Mouse (Mus musculus): ENCODE data around the gene Prkd1. TPM values are rescaled to one million over a fixed set of nuclear protein-coding genes. Genes with fewer than 3 reads are reported as not detected.

The Prkd1 gene
- total and polyA plus RNA-seq, 3 experiments: 2.6 to 6.6 (median 5.4) TPM

- H3K79me2 ChIP-seq (replicated peaks; ENCODE audit: control insufficient read depth, insufficient read depth, low read length): no peaks in the 10 kb centered on the region
- WGBS: 81% methylated on average over 7 of the region's 7 CpGs
- H3K27ac ChIP-seq: no peak overlapping the region
- TF ChIP-seq POLR2A (IDR thresholded peaks at IDR 0.05; ENCODE audit: insufficient read depth, low read depth, low read length) (no peak), EP300 (IDR thresholded peaks at IDR 0.05; ENCODE audit: insufficient read depth, low read depth, low read length) (no peak), CTCF (IDR thresholded peaks at IDR 0.05) (no peak)
- intact Hi-C loops (cut with DNase I): no loop called here
- no peaks in the 10 kb centered on the region for H3K4me1 ChIP-seq (ENCODE audit: control insufficient read depth, insufficient read depth, low read length)
- no peak overlapping the region for H3K4me3 ChIP-seq
- no peak for DNase-seq
- H3K27me3 ChIP-seq (ENCODE audit: control insufficient read depth, insufficient read depth, low read length): no peaks in the 10 kb centered on the region
- H3K9ac ChIP-seq (ENCODE audit: low read depth, low read length): no peak overlapping the region
- H3K36me3 ChIP-seq (ENCODE audit: control insufficient read depth, insufficient read depth, low read length): peaks cover 3% of the 10 kb centered on the region; the same call in 1 of the 2 replicates
Measured at GRCm38 (mm10) chr12:50479784-50480183, 169.1 kb downstream of the Prkd1 start.

- TF ChIP-seq POLR2A (IDR thresholded peaks at IDR 0.05; ENCODE audit: insufficient read depth, low read depth, low read length) (no peak), CTCF (IDR thresholded peaks at IDR 0.05) (no peak), EP300 (IDR thresholded peaks at IDR 0.05; ENCODE audit: insufficient read depth, low read depth, low read length) (no peak)
- Histone ChIP-seq H3K36me3 (ENCODE audit: control insufficient read depth, insufficient read depth, low read length) (no peaks in the 10 kb centered on the region), H3K79me2 (replicated peaks; ENCODE audit: control insufficient read depth, insufficient read depth, low read length) (no peaks in the 10 kb centered on the region), H3K27ac (no peak overlapping the region), H3K27me3 (ENCODE audit: control insufficient read depth, insufficient read depth, low read length) (no peaks in the 10 kb centered on the region), H3K4me1 (ENCODE audit: control insufficient read depth, insufficient read depth, low read length) (no peaks in the 10 kb centered on the region), H3K9ac (ENCODE audit: low read depth, low read length) (no peak overlapping the region), H3K4me3 (no peak overlapping the region)
- intact Hi-C loops (cut with DNase I): no loop called here
- no peak for DNase-seq
- WGBS: 75% methylated on average over 3 of the region's 3 CpGs
Measured at GRCm38 (mm10) chr12:50457151-50457550, 191.7 kb downstream of the Prkd1 start.

- DNase-seq: no peak
- no peaks in the 10 kb centered on the region for H3K4me1 ChIP-seq (ENCODE audit: control insufficient read depth, insufficient read depth, low read length)
- H3K27me3 ChIP-seq (ENCODE audit: control insufficient read depth, insufficient read depth, low read length): no peaks in the 10 kb centered on the region
- no peak for TF ChIP-seq EP300 (IDR thresholded peaks at IDR 0.05; ENCODE audit: insufficient read depth, low read depth, low read length)
- TF ChIP-seq POLR2A (IDR thresholded peaks at IDR 0.05; ENCODE audit: insufficient read depth, low read depth, low read length): no peak
- TF ChIP-seq CTCF (IDR thresholded peaks at IDR 0.05): no peak
- no peak overlapping the region for H3K9ac ChIP-seq (ENCODE audit: low read depth, low read length)
- no peaks in the 10 kb centered on the region for H3K36me3 ChIP-seq (ENCODE audit: control insufficient read depth, insufficient read depth, low read length)
- 92% methylated on average over 3 of the region's 3 CpGs for WGBS
- H3K27ac ChIP-seq: no peak overlapping the region
- H3K79me2 ChIP-seq (replicated peaks; ENCODE audit: control insufficient read depth, insufficient read depth, low read length): no peaks in the 10 kb centered on the region
- H3K4me3 ChIP-seq: no peak overlapping the region
- intact Hi-C loops (cut with DNase I): no loop called here
Measured at GRCm38 (mm10) chr12:50451761-50452160, 197.1 kb downstream of the Prkd1 start.

- 93% methylated on average over 6 of the region's 6 CpGs for WGBS
- no peak for DNase-seq
Measured at GRCm38 (mm10) chr12:50436660-50437059, 212.2 kb downstream of the Prkd1 start.

GRCm38 (mm10) chr12:50430129-50430703, 218.7 kb downstream of the Prkd1 start:
- Histone ChIP-seq H3K36me3 (ENCODE audit: control insufficient read depth, insufficient read depth, low read length) (no peaks in the 10 kb centered on the region), H3K4me3 (no peak overlapping the region), H3K27me3 (ENCODE audit: control insufficient read depth, insufficient read depth, low read length) (no peaks in the 10 kb centered on the region), H3K27ac (no peak overlapping the region), H3K79me2 (replicated peaks; ENCODE audit: control insufficient read depth, insufficient read depth, low read length) (no peaks in the 10 kb centered on the region), H3K4me1 (ENCODE audit: control insufficient read depth, insufficient read depth, low read length) (no peaks in the 10 kb centered on the region), H3K9ac (ENCODE audit: low read depth, low read length) (no peak overlapping the region)
- DNase-seq: no peak
- intact Hi-C loops (cut with DNase I): no loop called here
- WGBS: 86% methylated on average over 5 of the region's 5 CpGs
- TF ChIP-seq CTCF (IDR thresholded peaks at IDR 0.05): no peak
- no peak for TF ChIP-seq POLR2A (IDR thresholded peaks at IDR 0.05; ENCODE audit: insufficient read depth, low read depth, low read length)
- TF ChIP-seq EP300 (IDR thresholded peaks at IDR 0.05; ENCODE audit: insufficient read depth, low read depth, low read length): no peak

More at GRCm38 (mm10) chr12:50436660-50437059, 212.2 kb downstream of the Prkd1 start:
- Histone ChIP-seq H3K27ac (no peak overlapping the region), H3K27me3 (ENCODE audit: control insufficient read depth, insufficient read depth, low read length) (no peaks in the 10 kb centered on the region), H3K9ac (ENCODE audit: low read depth, low read length) (no peak overlapping the region), H3K79me2 (replicated peaks; ENCODE audit: control insufficient read depth, insufficient read depth, low read length) (no peaks in the 10 kb centered on the region), H3K4me1 (ENCODE audit: control insufficient read depth, insufficient read depth, low read length) (no peaks in the 10 kb centered on the region), H3K36me3 (ENCODE audit: control insufficient read depth, insufficient read depth, low read length) (no peaks in the 10 kb centered on the region), H3K4me3 (no peak overlapping the region)
- TF ChIP-seq POLR2A (IDR thresholded peaks at IDR 0.05; ENCODE audit: insufficient read depth, low read depth, low read length) (no peak), EP300 (IDR thresholded peaks at IDR 0.05; ENCODE audit: insufficient read depth, low read depth, low read length) (no peak), CTCF (IDR thresholded peaks at IDR 0.05) (no peak)
- intact Hi-C loops (cut with DNase I): no loop called here

- WGBS: 49% methylated on average over 11 of the region's 11 CpGs
- TF ChIP-seq EP300 (IDR thresholded peaks at IDR 0.05; ENCODE audit: insufficient read depth, low read depth, low read length): no peak
- peak in 1 of 2 experiments; percentile 5 for DNase-seq
- no peak overlapping the region for H3K4me3 ChIP-seq
- H3K36me3 ChIP-seq (ENCODE audit: control insufficient read depth, insufficient read depth, low read length): no peaks in the 10 kb centered on the region
- no peaks in the 10 kb centered on the region for H3K27me3 ChIP-seq (ENCODE audit: control insufficient read depth, insufficient read depth, low read length)
- no peaks in the 10 kb centered on the region for H3K4me1 ChIP-seq (ENCODE audit: control insufficient read depth, insufficient read depth, low read length)
- intact Hi-C loops (cut with DNase I): no loop called here
- H3K79me2 ChIP-seq (replicated peaks; ENCODE audit: control insufficient read depth, insufficient read depth, low read length): no peaks in the 10 kb centered on the region
- H3K9ac ChIP-seq (ENCODE audit: low read depth, low read length): no peak overlapping the region
- H3K27ac ChIP-seq: no peak overlapping the region
Measured at GRCm38 (mm10) chr12:50352404-50352803, 296.5 kb downstream of the Prkd1 start.

All from heart, adult 2 months (tissue).